Mouse (Mus musculus): Measurements from ENCODE around the gene Gpatch8. TPM values are rescaled to one million over a fixed set of nuclear protein-coding genes. Genes with fewer than 3 reads are reported as not detected.
A peak's percentile ranks its signal among the peaks of the same experiment; 100 is the strongest.

Gpatch8 gene
- polyA plus RNA-seq, 1 experiment from 2014 or later: 25.1 TPM

- no peak for ATAC-seq (replicated peaks; ENCODE audit: low FRiP score, low read depth)
- H3K36me3 ChIP-seq (ENCODE audit: insufficient read depth, low read length): no peaks in the 10 kb centered on the region
- no peak overlapping the region for H3K4me2 ChIP-seq (ENCODE audit: low read length)
- 0 out of 2 replicates have a peak, but pooled peaks cover 3% of the 10 kb centered on the region for H3K4me1 ChIP-seq (replicated peaks; ENCODE audit: insufficient read depth, low read length)
- H3K9me3 ChIP-seq (replicated peaks; ENCODE audit: low read length): no peaks in the 10 kb centered on the region
- H3K4me3 ChIP-seq (replicated peaks; ENCODE audit: low read depth, low read length): no peak overlapping the region
- no peaks in the 10 kb centered on the region for H3K27me3 ChIP-seq (ENCODE audit: insufficient read depth, low read length)
- no peak overlapping the region for H3K27ac ChIP-seq
- H3K9ac ChIP-seq (ENCODE audit: low read depth, low read length): no peak overlapping the region
- no peak for TF ChIP-seq CTCF (IDR thresholded peaks at IDR 0.05; ENCODE audit: low read depth)
- 79% methylated on average over 1 of the region's 1 CpGs for WGBS
- no peak for DNase-seq (ENCODE audit: low spot score)
These were observed 18.8 kb upstream of the Gpatch8 start for GRCm38 (mm10) chr11:102575034-102575433.

DNA sequence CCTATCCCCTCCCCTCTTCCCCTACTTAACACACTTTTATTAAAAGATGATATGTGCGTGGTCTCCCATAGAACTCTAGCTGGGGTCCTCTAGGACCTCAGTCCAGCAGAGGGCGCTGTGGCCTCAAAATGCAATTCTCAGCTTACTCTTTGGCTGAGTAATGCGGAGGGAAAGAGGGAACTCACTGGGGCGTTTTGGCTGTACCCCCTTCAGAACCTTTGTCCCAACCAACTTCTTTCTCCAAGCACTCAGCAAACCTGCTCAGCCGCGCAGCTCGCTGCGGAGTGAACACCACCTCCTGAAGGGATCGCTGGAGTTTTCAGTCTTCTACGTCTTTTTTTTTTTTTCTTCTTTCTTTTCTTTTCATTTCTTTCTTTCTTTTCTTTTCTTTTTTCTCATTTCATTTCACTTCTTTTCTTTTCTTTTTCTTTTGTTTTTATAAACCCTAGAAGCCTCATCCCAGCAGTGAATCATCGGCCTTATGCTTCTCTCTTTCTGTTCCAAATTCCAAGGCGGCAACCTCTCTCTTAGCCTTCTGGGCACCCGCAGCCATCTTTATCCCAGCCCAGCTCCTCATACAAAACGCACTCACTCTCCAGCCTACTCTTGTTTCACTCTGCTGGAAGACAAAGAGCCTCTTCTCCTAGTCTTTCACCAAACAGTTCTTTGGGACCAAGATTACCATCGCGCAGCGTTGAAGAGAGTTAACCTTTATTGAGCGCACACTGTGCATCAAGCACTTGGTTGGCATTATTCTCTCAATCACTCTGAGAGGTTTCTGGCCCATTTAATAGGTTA is 16.9 kb upstream of the Gpatch8 start:
- Histone ChIP-seq H3K4me2 (ENCODE audit: low read length) (peak overlapping the region; percentile 65), H3K27me3 (ENCODE audit: insufficient read depth, low read length) (no peaks in the 10 kb centered on the region), H3K9ac (ENCODE audit: low read depth, low read length) (peak overlapping the region; percentile 63), H3K27ac (no peak overlapping the region), H3K4me3 (replicated peaks; ENCODE audit: low read depth, low read length) (peak overlapping the region; percentile 42), H3K4me1 (replicated peaks; ENCODE audit: insufficient read depth, low read length) (no peaks in the 10 kb centered on the region), H3K36me3 (ENCODE audit: insufficient read depth, low read length) (no peaks in the 10 kb centered on the region), H3K9me3 (replicated peaks; ENCODE audit: low read length) (no peaks in the 10 kb centered on the region)
- 11% methylated on average over 18 of the region's 18 CpGs for WGBS
- DNase-seq (ENCODE audit: low spot score) (peak; percentile 93), ATAC-seq (replicated peaks; ENCODE audit: low FRiP score, low read depth) (peak; percentile 68; the same call in 1 of the 2 replicates)
- peak; percentile 92 for TF ChIP-seq CTCF (IDR thresholded peaks at IDR 0.05; ENCODE audit: low read depth)

- no peaks in the 10 kb centered on the region for H3K36me3 ChIP-seq (ENCODE audit: insufficient read depth, low read length)
- no peaks in the 10 kb centered on the region for H3K9me3 ChIP-seq (replicated peaks; ENCODE audit: low read length)
- ATAC-seq (replicated peaks; ENCODE audit: low FRiP score, low read depth) (no peak), DNase-seq (ENCODE audit: low spot score) (no peak)
- no peaks in the 10 kb centered on the region for H3K27me3 ChIP-seq (ENCODE audit: insufficient read depth, low read length)
- H3K4me1 ChIP-seq (replicated peaks; ENCODE audit: insufficient read depth, low read length): no peaks in the 10 kb centered on the region
- H3K4me2 ChIP-seq (ENCODE audit: low read length): no peak overlapping the region
- TF ChIP-seq CTCF (IDR thresholded peaks at IDR 0.05; ENCODE audit: low read depth): no peak
- H3K27ac ChIP-seq: no peak overlapping the region
- no peak overlapping the region for H3K9ac ChIP-seq (ENCODE audit: low read depth, low read length)
- WGBS: 72% methylated on average over 7 of the region's 7 CpGs
- H3K4me3 ChIP-seq (replicated peaks; ENCODE audit: low read depth, low read length): no peak overlapping the region
These were observed 12.7 kb upstream of the Gpatch8 start for GRCm38 (mm10) chr11:102568756-102569377.

GRCm38 (mm10) chr11:102568191-102568590 is 12.0 kb upstream of the Gpatch8 start:
- WGBS: 79% methylated on average over 12 of the region's 12 CpGs
- no peak for ATAC-seq (replicated peaks; ENCODE audit: low FRiP score, low read depth)

DNA sequence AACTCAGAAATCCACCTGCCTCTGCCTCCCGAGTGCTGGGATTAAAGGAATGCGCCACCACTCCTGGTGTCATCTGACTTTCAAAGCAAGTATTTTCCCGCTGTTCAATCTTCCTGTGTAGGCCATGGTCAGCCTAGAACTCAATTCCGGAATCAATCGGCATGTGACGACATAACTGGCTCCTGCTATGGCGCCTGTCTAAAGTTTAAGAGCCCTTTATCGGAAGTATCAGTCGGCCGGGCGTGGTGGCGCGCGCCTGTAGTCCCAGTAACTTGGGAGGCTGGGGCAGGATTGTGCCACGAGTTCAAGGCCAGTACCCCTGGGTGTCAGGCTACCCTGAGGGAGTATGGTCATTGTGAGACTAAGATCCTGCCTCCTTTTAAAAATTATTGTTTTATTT is 11.5 kb upstream of the Gpatch8 start:
- no peaks in the 10 kb centered on the region for H3K4me1 ChIP-seq (replicated peaks; ENCODE audit: insufficient read depth, low read length)
- no peak overlapping the region for H3K4me3 ChIP-seq (replicated peaks; ENCODE audit: low read depth, low read length)
- H3K27me3 ChIP-seq (ENCODE audit: insufficient read depth, low read length): no peaks in the 10 kb centered on the region
- no peaks in the 10 kb centered on the region for H3K36me3 ChIP-seq (ENCODE audit: insufficient read depth, low read length)
- no peak overlapping the region for H3K4me2 ChIP-seq (ENCODE audit: low read length)
- WGBS: 94% methylated on average over 15 of the region's 15 CpGs
- H3K9me3 ChIP-seq (replicated peaks; ENCODE audit: low read length): no peaks in the 10 kb centered on the region
- no peak for TF ChIP-seq CTCF (IDR thresholded peaks at IDR 0.05; ENCODE audit: low read depth)
- ATAC-seq (replicated peaks; ENCODE audit: low FRiP score, low read depth) (no peak), DNase-seq (ENCODE audit: low spot score) (no peak)
- H3K9ac ChIP-seq (ENCODE audit: low read depth, low read length): no peak overlapping the region
- no peak overlapping the region for H3K27ac ChIP-seq

More at GRCm38 (mm10) chr11:102568191-102568590, 12.0 kb upstream of the Gpatch8 start:
- Histone ChIP-seq H3K27me3 (ENCODE audit: insufficient read depth, low read length) (no peaks in the 10 kb centered on the region), H3K9ac (ENCODE audit: low read depth, low read length) (no peak overlapping the region), H3K4me2 (ENCODE audit: low read length) (no peak overlapping the region), H3K36me3 (ENCODE audit: insufficient read depth, low read length) (no peaks in the 10 kb centered on the region), H3K4me3 (replicated peaks; ENCODE audit: low read depth, low read length) (no peak overlapping the region), H3K4me1 (replicated peaks; ENCODE audit: insufficient read depth, low read length) (no peaks in the 10 kb centered on the region), H3K9me3 (replicated peaks; ENCODE audit: low read length) (no peaks in the 10 kb centered on the region), H3K27ac (no peak overlapping the region)
- no peak for DNase-seq (ENCODE audit: low spot score)
- TF ChIP-seq CTCF (IDR thresholded peaks at IDR 0.05; ENCODE audit: low read depth): peak; percentile 53

- H3K9me3 ChIP-seq (replicated peaks; ENCODE audit: low read length): no peaks in the 10 kb centered on the region
- H3K27ac ChIP-seq: no peak overlapping the region
- ATAC-seq (replicated peaks; ENCODE audit: low FRiP score, low read depth): no peak
- H3K27me3 ChIP-seq (ENCODE audit: insufficient read depth, low read length): no peaks in the 10 kb centered on the region
- WGBS: 86% methylated on average over 6 of the region's 6 CpGs
- H3K36me3 ChIP-seq (ENCODE audit: insufficient read depth, low read length): no peaks in the 10 kb centered on the region
- no peak overlapping the region for H3K4me2 ChIP-seq (ENCODE audit: low read length)
- no peak overlapping the region for H3K4me3 ChIP-seq (replicated peaks; ENCODE audit: low read depth, low read length)
- H3K9ac ChIP-seq (ENCODE audit: low read depth, low read length): no peak overlapping the region
- no peaks in the 10 kb centered on the region for H3K4me1 ChIP-seq (replicated peaks; ENCODE audit: insufficient read depth, low read length)
- TF ChIP-seq CTCF (IDR thresholded peaks at IDR 0.05; ENCODE audit: low read depth): peak; percentile 29; the same call in 1 of the 2 replicates
- no peak for DNase-seq (ENCODE audit: low spot score)
These were observed 11.0 kb upstream of the Gpatch8 start for GRCm38 (mm10) chr11:102567157-102567556.

Data from kidney, postnatal 0 days (tissue).